Mouse (Mus musculus): ENCODE data around the gene Tstd2.

Tstd2 gene

GRCm38 (mm10) chr4:46138287-46139222 lies at the start of gene Tstd2, which contains the start of gene Ncbp1:
TSS of gene Tstd2 (minus strand) at chr4:46138694.
TSS of gene Ncbp1 (plus strand) at chr4:46138613.
- DNase-seq (ENCODE audit: low read depth, low spot score) = peak; percentile 93

- no peak for DNase-seq (ENCODE audit: low read depth, low spot score)
Measured at GRCm38 (mm10) chr4:46186466-46186865, 48.0 kb upstream of the Tstd2 start.

GRCm38 (mm10) chr4:46185890-46186289 lies 47.4 kb upstream of the Tstd2 start:
- no peak for DNase-seq (ENCODE audit: low read depth, low spot score)

GRCm38 (mm10) chr4:46185423-46185822 lies 46.9 kb upstream of the Tstd2 start:
- no peak for DNase-seq (ENCODE audit: low read depth, low spot score)

- no peak for DNase-seq (ENCODE audit: low read depth, low spot score)
Measured at GRCm38 (mm10) chr4:46182181-46182580, 43.7 kb upstream of the Tstd2 start.

GRCm38 (mm10) chr4:46181168-46181567 lies 42.7 kb upstream of the Tstd2 start:
- no peak for DNase-seq (ENCODE audit: low read depth, low spot score)

GRCm38 (mm10) chr4:46177496-46177895 lies 39.0 kb upstream of the Tstd2 start:
- DNase-seq (ENCODE audit: low read depth, low spot score) = no peak

- no peak for DNase-seq (ENCODE audit: low read depth, low spot score)
Measured at GRCm38 (mm10) chr4:46177018-46177417, 38.5 kb upstream of the Tstd2 start.

- no peak for DNase-seq (ENCODE audit: low read depth, low spot score)
Measured at GRCm38 (mm10) chr4:46176313-46176712, 37.8 kb upstream of the Tstd2 start.

GRCm38 (mm10) chr4:46171761-46172160 lies 33.3 kb upstream of the Tstd2 start:
- no peak for DNase-seq (ENCODE audit: low read depth, low spot score)

GRCm38 (mm10) chr4:46165831-46166230 lies 27.3 kb upstream of the Tstd2 start:
- DNase-seq (ENCODE audit: low read depth, low spot score) = no peak

- no peak for DNase-seq (ENCODE audit: low read depth, low spot score)
Measured at GRCm38 (mm10) chr4:46164027-46164426, 25.5 kb upstream of the Tstd2 start.

GRCm38 (mm10) chr4:46151903-46152544 lies 13.5 kb upstream of the Tstd2 start:
- DNase-seq (ENCODE audit: low read depth, low spot score) = no peak

GRCm38 (mm10) chr4:46146881-46147280 lies 8.4 kb upstream of the Tstd2 start:
- DNase-seq (ENCODE audit: low read depth, low spot score) = no peak

- no peak for DNase-seq (ENCODE audit: low read depth, low spot score)
Measured at GRCm38 (mm10) chr4:46144323-46144722, 5.8 kb upstream of the Tstd2 start.

- DNase-seq (ENCODE audit: low read depth, low spot score) = no peak
Measured at GRCm38 (mm10) chr4:46137629-46138286, 736 bp downstream of the Tstd2 start.

GRCm38 (mm10) chr4:46131791-46132190 lies 6.7 kb downstream of the Tstd2 start:
- no peak for DNase-seq (ENCODE audit: low read depth, low spot score)

- peak; percentile 31 for DNase-seq (ENCODE audit: low read depth, low spot score)
Measured at GRCm38 (mm10) chr4:46130221-46130620, 8.3 kb downstream of the Tstd2 start.

GRCm38 (mm10) chr4:46129311-46130004 lies 9.0 kb downstream of the Tstd2 start:
- no peak for DNase-seq (ENCODE audit: low read depth, low spot score)

GRCm38 (mm10) chr4:46126541-46126940 lies 12.0 kb downstream of the Tstd2 start:
- peak; percentile 72 for DNase-seq (ENCODE audit: low read depth, low spot score)

GRCm38 (mm10) chr4:46123358-46123757 lies 15.1 kb downstream of the Tstd2 start:
- no peak for DNase-seq (ENCODE audit: low read depth, low spot score)

- no peak for DNase-seq (ENCODE audit: low read depth, low spot score)
Measured at GRCm38 (mm10) chr4:46120767-46121166, 17.7 kb downstream of the Tstd2 start.

All from retina, postnatal 7 days (tissue).